Mouse (Mus musculus) neural tube, embryonic 11.5 days (tissue): ENCODE measurements around the gene Haghl. TPM values are rescaled to one million over a fixed set of nuclear protein-coding genes. Genes with fewer than 3 reads are reported as not detected.

ENCODE experiments used
- ATAC-seq: fragments of 200-750 bp; cut with Nextera tagmentation; 2 replicates; pipeline ENCODE4 v1.8.0; 2017; ENCODE audit warnings: moderate number of reproducible peaks, mild to moderate bottlenecking, moderate TSS enrichment, moderate library complexity; ENCODE audit not compliant: insufficient read depth, low FRiP score, low TSS enrichment
- DNase-seq: peaks from one replicate; pipeline ENCODE4 v3.0.0-alpha.2; 2015; ENCODE audit warnings: low spot score
- H3K27ac ChIP-seq: fragments of 300-500 bp; sonication (generic); 2 replicates; pipeline ENCODE4 v1.5.1; 2014; ENCODE audit warnings: low read depth, mild to moderate bottlenecking, low read length
- H3K27me3 ChIP-seq: fragments of 300-500 bp; sonication (generic); 2 replicates; pipeline ENCODE4 v1.6.1; 2014; ENCODE audit warnings: mild to moderate bottlenecking, low read length, mixed read lengths; ENCODE audit not compliant: control insufficient read depth, insufficient read depth
- H3K36me3 ChIP-seq: fragments of 300-500 bp; sonication (generic); 2 replicates; pipeline ENCODE4 v1.6.1; 2014; ENCODE audit warnings: mild to moderate bottlenecking, low read length, moderate library complexity, mixed read lengths; ENCODE audit not compliant: control insufficient read depth, insufficient read depth
- H3K4me1 ChIP-seq: fragments of 300-500 bp; sonication (generic); 2 replicates; pipeline ENCODE4 v1.6.1; 2014; ENCODE audit warnings: low read length, mixed read lengths; ENCODE audit not compliant: control insufficient read depth, insufficient read depth
- H3K4me2 ChIP-seq: fragments of 300-500 bp; sonication (generic); 2 replicates; pipeline ENCODE4 v1.6.1; 2014; ENCODE audit warnings: low read depth, mild to moderate bottlenecking, moderate library complexity
- H3K4me3 ChIP-seq: fragments of 300-500 bp; sonication (generic); 2 replicates; pipeline ENCODE4 v1.5.1; 2014; ENCODE audit warnings: low read depth, low read length
- H3K9ac ChIP-seq: fragments of 300-500 bp; sonication (generic); 2 replicates; pipeline ENCODE4 v1.6.1; 2014; ENCODE audit warnings: mild to moderate bottlenecking, low read length
- H3K9me3 ChIP-seq: fragments of 300-500 bp; sonication (generic); 2 replicates; pipeline ENCODE4 v1.6.1; 2016; ENCODE audit warnings: low read length; ENCODE audit not compliant: control insufficient read depth
- WGBS: fragments of 180-500 bp; shearing (Covaris S2); extraction: QIAGEN DNeasy Blood & Tissue Kit; methylation state at CpG from one replicate; pipeline ENCODE4 v1.1.7; 2014; 5-methylcytosine and 5-hydroxymethylcytosine counted together
- polyA plus RNA-seq: library from polyadenylated mRNA; unstranded; fragments of >200 nt; fragmentation: Nextera tagmentation; extraction: Ambion mirVana; gene quantifications from 2 replicates; pipeline ENCODE4 v1.2.1, GENCODE M21; 2014

Gene Haghl
- 74.6 and 77.3 TPM in 2 replicates for polyA plus RNA-seq

DNA sequence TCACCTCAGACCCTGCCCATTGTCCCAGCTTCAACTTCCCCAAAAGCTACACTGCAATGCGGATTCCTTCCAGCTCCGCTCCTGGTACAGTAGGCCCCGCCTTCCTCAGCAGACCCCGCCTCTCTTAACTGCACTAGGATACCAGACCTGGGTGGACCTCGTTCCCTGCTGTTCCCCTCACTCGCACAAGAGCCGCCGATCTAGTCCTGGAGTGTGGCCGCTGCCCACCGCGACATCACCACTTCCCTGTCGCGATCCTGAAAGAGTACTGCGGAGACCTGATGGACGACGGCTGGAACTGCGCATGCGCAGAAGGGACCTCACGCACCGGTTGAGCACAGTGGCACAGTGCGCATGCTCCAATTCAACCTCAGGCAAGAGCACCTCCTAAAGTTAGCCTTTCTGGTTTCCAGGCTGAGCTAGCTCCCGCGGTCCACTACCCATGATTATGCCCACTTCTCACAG lies at the start of gene Haghl:
Gene Haghl, minus strand, starts transcription at position 393 of the 465 bp plus-strand sequence.
- WGBS = under 1% methylated on average over 23 of the region's 23 CpGs

DNA sequence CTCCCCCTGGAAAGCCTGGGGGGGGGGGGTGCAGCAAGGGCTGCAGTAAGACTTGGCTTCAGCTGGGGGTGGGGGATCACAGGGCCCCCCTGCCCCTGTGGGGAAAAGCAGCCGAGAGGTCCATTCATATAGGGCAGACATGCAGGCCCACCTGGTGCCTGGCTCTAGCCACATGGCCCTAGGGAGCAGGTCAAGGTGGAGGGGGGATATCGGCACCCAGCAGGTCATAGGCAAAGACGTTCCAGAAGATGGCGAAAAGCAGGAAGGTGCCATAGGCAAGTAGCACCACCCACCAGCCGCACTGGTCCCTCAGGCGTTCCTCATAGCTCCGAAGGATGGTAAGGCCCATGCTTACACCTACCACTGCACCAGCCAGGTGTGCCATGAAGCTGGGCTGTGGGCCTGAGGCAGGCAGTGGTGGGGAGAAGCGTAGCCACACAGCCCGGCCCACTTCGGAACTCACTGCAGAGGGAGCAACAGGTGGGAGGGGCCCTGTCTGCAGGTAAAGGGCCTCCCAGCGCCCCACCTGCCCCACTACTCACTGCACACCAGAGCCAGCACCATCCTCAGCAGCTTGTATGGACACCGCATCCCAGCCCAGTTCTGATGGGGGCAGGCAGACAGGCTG lies 49.2 kb upstream of the Haghl start:
- Histone ChIP-seq H3K9ac (peak overlapping the region; percentile 89; the same call in 1 of the 2 replicates), H3K27ac (no peak overlapping the region), H3K4me2 (peak overlapping the region; percentile 96), H3K4me3 (peak overlapping the region; percentile 85), H3K27me3 (no peaks in the 10 kb centered on the region), H3K9me3 (no peaks in the 10 kb centered on the region), H3K36me3 (peaks cover 27% of the 10 kb centered on the region), H3K4me1 (peaks cover 65% of the 10 kb centered on the region)
- DNase-seq = no peak
- ATAC-seq = no peak
- 93% methylated on average over 12 of the region's 12 CpGs for WGBS

More for the DNA sequence above, at the start of gene Haghl:
- peak; percentile 97 for DNase-seq
- ATAC-seq = peak; percentile 77
- Histone ChIP-seq H3K27ac (peak within 1 kb of the TSS; percentile 83), H3K9me3 (no peaks in the 10 kb centered on the region), H3K9ac (peak within 1 kb of the TSS; percentile 85), H3K27me3 (no peaks in the 10 kb centered on the region), H3K4me1 (peaks cover 10% of the 10 kb centered on the region), H3K4me3 (peak within 1 kb of the TSS; percentile 71), H3K36me3 (peaks cover 3% of the 10 kb centered on the region; the same call in 1 of the 2 replicates), H3K4me2 (peak within 1 kb of the TSS; percentile 86)

DNA sequence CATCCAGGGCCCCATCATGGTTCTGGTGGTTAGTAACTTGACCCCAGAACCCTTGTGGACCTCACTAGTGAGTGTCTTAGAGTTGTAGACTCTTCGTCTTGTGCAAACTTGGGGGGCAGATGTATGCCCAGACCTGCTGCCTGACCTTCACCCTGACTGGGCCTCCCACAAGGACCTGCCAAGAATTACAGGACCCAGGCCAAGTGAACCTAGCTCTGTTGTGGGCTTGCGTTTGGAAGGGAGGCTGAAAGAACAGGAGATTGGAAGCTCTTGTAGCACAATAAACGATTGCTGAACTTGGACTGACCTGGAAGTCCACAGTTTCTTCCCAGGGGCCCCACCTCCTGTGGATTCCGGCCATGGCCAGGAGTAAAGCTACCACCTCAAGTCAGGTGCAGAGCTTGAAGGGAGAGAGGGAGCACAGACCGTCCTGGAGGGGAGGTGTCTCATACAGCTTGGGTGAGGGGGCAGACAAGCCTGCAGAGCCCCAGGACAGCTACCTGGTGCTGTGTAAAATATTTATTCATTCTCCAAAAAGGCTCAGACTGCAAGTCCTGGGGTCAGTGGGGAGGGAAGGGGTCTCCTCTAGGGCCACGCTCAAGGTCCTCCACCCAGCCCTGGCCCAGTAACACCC lies 48.6 kb upstream of the Haghl start:
- peak overlapping the region; percentile 96 for H3K4me2 ChIP-seq
- no peaks in the 10 kb centered on the region for H3K27me3 ChIP-seq
- no peaks in the 10 kb centered on the region for H3K9me3 ChIP-seq
- peak overlapping the region; percentile 94 for H3K27ac ChIP-seq
- H3K4me3 ChIP-seq = peak overlapping the region; percentile 85
- peaks cover 22% of the 10 kb centered on the region for H3K36me3 ChIP-seq
- H3K4me1 ChIP-seq = peaks cover 69% of the 10 kb centered on the region
- H3K9ac ChIP-seq = peak overlapping the region; percentile 89
- 50% methylated on average over 6 of the region's 6 CpGs for WGBS
- no peak for ATAC-seq
- no peak for DNase-seq

DNA sequence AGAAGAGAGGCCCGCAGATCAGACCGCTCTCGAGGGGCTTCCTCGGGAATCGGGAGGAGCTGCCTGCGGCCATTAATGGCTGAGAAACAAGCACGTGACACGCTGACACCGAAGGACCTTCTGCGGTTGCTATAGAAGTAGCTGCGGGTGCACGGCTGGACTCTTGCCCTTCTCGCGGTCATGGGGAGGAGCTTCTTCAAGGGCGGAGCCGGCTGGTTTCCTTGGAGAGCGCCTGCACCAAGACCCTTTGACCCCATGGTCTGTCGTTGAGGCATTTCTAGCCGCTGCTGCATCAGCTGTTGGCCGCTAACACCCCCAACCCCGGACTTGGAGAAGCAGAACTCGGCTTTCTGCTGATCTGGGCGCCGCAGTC lies 47.8 kb upstream of the Haghl start, which contains the start of gene Stub1:
Gene Stub1, minus strand, starts transcription at position 114 of the 373 bp plus-strand sequence.
- peak within 1 kb of the TSS; percentile 89 for H3K9ac ChIP-seq
- H3K9me3 ChIP-seq = no peaks in the 10 kb centered on the region
- under 1% methylated on average over 24 of the region's 24 CpGs for WGBS
- H3K4me3 ChIP-seq = peak within 1 kb of the TSS; percentile 85
- peak; percentile 58 for ATAC-seq
- peaks cover 19% of the 10 kb centered on the region for H3K36me3 ChIP-seq
- H3K27ac ChIP-seq = peak within 1 kb of the TSS; percentile 94
- H3K4me1 ChIP-seq = peaks cover 71% of the 10 kb centered on the region
- H3K4me2 ChIP-seq = peak within 1 kb of the TSS; percentile 96
- no peaks in the 10 kb centered on the region for H3K27me3 ChIP-seq
- DNase-seq = no peak

DNA sequence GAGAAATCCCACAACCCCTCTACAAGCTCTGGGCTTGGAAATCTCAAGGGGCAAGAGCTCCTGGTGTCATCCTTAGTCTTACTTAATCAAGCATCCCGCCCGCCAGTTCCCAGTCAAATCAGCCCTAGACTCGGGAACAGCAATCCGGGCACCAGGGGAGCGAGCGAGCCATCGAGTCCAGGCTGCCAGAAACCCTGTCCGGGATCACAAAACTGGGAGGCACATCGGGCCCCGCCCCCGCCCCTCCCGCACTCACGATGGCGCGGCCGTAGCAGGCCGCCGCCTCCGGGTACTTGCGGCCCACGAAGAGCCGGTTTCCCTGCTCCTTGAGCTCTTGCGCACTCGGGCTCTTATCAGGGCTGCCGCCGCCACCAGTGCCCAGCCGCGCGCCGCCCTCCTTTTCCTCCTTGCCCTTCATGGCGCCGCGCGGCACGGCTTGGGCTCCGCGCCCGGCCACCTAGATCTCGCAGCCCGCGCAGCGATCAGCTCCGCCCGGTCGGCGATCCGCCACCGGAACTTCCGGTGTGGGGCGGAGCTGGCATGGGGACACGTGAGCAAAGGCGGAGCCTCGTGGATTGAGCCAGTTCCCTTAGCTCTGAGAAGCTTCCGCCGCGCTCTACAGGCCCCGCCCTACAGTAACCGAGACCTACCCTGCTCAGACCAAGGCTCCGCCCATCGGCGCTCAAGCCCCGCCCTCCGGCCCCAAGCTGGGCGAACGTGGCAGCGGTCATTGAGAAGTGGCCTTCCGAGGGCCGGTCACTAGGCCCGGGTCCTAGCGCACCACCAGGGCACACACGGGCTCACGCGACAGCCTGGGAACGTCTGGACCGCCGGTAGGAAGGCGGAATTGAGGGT lies 47.2 kb upstream of the Haghl start:
- Histone ChIP-seq H3K36me3 (peaks cover 19% of the 10 kb centered on the region), H3K4me3 (peak overlapping the region; percentile 85), H3K27me3 (no peaks in the 10 kb centered on the region), H3K9me3 (no peaks in the 10 kb centered on the region), H3K9ac (peak overlapping the region; percentile 89), H3K27ac (peak overlapping the region; percentile 94), H3K4me1 (peaks cover 66% of the 10 kb centered on the region), H3K4me2 (peak overlapping the region; percentile 96)
- peak; percentile 100 for DNase-seq
- peak; percentile 86 for ATAC-seq
- WGBS = under 1% methylated on average over 64 of the region's 77 CpGs

DNA sequence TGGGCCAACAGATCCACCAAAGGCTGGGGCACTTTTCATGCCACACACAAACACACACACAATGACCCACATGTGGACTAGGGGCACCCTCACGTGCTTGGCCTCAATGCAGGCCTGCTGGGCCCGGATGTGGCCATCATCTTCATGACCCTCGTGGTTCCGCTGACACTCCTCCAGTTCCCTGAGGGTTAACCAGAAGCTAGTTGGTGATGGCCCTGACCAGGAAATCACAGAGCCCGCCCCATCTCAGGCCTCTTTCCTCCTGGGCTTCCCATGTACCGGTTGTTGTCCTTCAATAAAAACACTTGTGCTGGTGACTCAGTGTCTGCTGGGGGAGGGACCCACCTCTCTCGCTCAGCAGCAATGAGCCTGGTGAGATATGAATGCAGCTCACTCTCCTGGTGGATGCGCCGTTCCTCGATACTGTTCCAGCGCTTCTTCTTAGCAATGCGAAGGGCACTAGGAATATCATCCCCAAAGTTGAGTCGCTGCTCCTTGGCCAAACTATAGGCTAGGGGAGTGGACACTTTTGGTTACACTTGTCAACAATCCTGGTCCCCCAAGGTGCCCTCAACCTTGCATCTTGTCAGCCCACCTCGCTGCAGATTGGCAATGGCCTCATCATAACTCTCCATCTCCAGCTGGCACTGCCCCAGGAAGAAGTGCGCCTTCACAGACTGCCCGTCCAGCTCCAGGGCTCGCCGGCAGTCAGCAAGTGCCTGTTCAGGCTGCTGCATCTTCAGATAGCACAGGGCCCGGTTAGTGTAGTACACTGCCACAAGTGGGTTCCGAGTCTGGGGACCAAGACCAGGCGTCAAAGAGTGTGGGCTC lies 46.2 kb upstream of the Haghl start:
- no peak for ATAC-seq
- H3K9me3 ChIP-seq = no peaks in the 10 kb centered on the region
- peaks cover 60% of the 10 kb centered on the region for H3K4me1 ChIP-seq
- H3K27ac ChIP-seq = no peak overlapping the region
- no peak for DNase-seq
- peak overlapping the region; percentile 85 for H3K4me3 ChIP-seq
- peak overlapping the region; percentile 96 for H3K4me2 ChIP-seq
- peaks cover 19% of the 10 kb centered on the region for H3K36me3 ChIP-seq
- 66% methylated on average over 21 of the region's 21 CpGs for WGBS
- H3K9ac ChIP-seq = peak overlapping the region; percentile 89
- no peaks in the 10 kb centered on the region for H3K27me3 ChIP-seq

DNA sequence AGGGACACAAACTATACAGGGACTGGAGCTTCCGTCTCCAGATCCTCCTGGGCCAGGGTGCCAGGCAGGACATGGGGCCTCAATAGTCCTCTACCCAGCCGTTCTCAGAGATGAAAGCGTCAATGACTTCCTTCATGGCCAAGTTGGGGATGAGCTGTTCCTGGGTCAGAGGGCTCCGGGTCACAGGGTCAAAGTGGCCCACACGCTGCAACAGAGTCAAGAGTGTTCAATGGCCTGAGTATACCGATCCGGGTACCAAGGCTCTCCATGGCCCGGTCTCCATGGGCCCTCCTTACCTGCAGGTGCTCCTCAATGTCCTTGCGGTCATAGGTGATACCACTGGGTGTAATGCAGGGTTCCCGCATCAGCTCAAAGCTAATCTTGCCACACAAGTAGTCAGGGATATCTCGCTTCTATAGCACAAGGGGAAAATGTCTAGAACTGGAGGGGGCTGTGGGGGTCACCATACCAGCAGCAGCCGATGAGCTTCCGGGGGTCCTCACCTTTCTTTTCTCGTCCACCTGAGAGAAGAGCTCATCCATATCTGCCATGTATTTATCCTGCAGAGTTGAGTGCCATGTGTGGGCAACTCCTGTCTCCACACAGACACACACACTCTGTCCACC lies 45.4 kb upstream of the Haghl start:
- Histone ChIP-seq H3K9ac (no peak overlapping the region), H3K36me3 (peaks cover 19% of the 10 kb centered on the region), H3K27ac (no peak overlapping the region), H3K4me3 (peak overlapping the region; percentile 85), H3K4me2 (peak overlapping the region; percentile 96), H3K9me3 (no peaks in the 10 kb centered on the region), H3K27me3 (no peaks in the 10 kb centered on the region), H3K4me1 (peaks cover 55% of the 10 kb centered on the region)
- no peak for ATAC-seq
- 85% methylated on average over 14 of the region's 14 CpGs for WGBS
- no peak for DNase-seq
